Mouse (Mus musculus) cerebellum, adult 2 months (tissue): ENCODE data around the gene Dnajb5.

Source experiments
- CTCF ChIP-seq: fragments of 200-500 bp; IDR thresholded peaks from 2 replicates; pipeline ENCODE4 v1.5.1; 2011; ENCODE audit warnings: low read depth, mild to moderate bottlenecking, control low read depth, low read length, moderate library complexity, borderline replicate concordance; ENCODE audit not compliant: insufficient read depth
- POLR2A ChIP-seq: fragments of 200-500 bp; IDR thresholded peaks from 2 replicates; pipeline ENCODE4 v1.6.1; 2011; ENCODE audit warnings: low read length, control low read depth, borderline replicate concordance; ENCODE audit not compliant: insufficient read depth

DNA sequence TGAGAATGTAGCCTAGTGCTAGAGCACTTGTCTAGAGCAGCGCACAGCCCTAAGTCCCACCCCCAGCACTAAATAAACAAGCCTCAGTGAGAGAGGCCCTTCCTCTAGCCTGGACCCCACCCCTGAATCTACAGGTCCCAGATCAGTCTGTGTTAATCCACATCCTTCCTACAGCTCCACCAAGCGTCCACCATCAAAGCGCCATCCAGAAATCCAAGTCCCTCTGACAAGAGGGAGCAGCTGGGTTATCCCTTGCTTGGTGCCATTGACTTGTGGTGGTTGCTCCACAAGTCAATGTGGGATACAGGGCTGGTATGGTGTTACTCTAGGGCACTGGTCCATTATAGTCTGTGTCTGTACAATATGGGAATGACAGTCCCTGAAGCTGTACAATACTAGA lies 5.6 kb downstream of the Dnajb5 start:
- TF ChIP-seq POLR2A = no peak
- no peak for TF ChIP-seq CTCF
